ENCODE assay signal across 38 mouse cellular contexts in genomic region chr2:163901043-163901442, GRCm38 (mm10). TPM values are rescaled to one million over a fixed set of nuclear protein-coding genes. Genes with fewer than 3 reads are reported as not detected.
DNase-seq lines count a peak whose midpoint lies in the region; ATAC-seq and TF ChIP-seq lines count a peak whose summit lies in the region.
"Had no signal": no experiment of that assay in that cellular context is flagged by ENCODE, and none has a peak within 500 bp of the region (broad histone marks: within the 10 kb centered on the region; RNA-seq: fewer than 3 reads in every experiment).

No protein-coding gene starts in this region.

- no peak overlapping the region for H3K4me3 ChIP-seq in gastrocnemius, adult 2 months
- no peak overlapping the region for H3K4me3 ChIP-seq in forebrain, embryonic 12.5 days (replicated peaks)
- H3K4me3 ChIP-seq: erythroblast, embryonic 14.5 days; heart, embryonic 13.5 days; hindbrain, embryonic 10.5 days; hindbrain, embryonic 15.5 days; megakaryocyte, embryonic 14.5 days; midbrain, embryonic 12.5 days; myocyte; neural tube, embryonic 12.5 days had no signal

- H3K4me1 ChIP-seq in forebrain, embryonic 12.5 days = no peaks in the 10 kb centered on the region
- H3K4me1 ChIP-seq: midbrain, embryonic 12.5 days; neural tube, embryonic 12.5 days had no signal

- peak overlapping the region; percentile 8; the same call in 1 of the 2 replicates for H3K27ac ChIP-seq in gastrocnemius, adult 2 months
- H3K27ac ChIP-seq in forebrain, embryonic 12.5 days = no peak overlapping the region
- H3K27ac ChIP-seq: heart, embryonic 13.5 days; hindbrain, embryonic 10.5 days; midbrain, embryonic 12.5 days; neural tube, embryonic 12.5 days had no signal

- no peaks in the 10 kb centered on the region for H3K9me3 ChIP-seq in forebrain, embryonic 12.5 days
- H3K9me3 ChIP-seq: hindbrain, embryonic 10.5 days; hindbrain, embryonic 15.5 days; megakaryocyte, embryonic 14.5 days; midbrain, embryonic 12.5 days; neural tube, embryonic 12.5 days had no signal

- H3K4me2 ChIP-seq in forebrain, embryonic 12.5 days = no peak overlapping the region
- H3K4me2 ChIP-seq: heart, embryonic 13.5 days; hindbrain, embryonic 15.5 days; midbrain, embryonic 12.5 days; neural tube, embryonic 12.5 days had no signal

- no peak for TF ChIP-seq CTCF in gastrocnemius, adult 2 months (IDR thresholded peaks at IDR 0.05)

- intact Hi-C loops in gastrocnemius, adult 2 months (cut with DNase I) = loop anchor here (5.0 kb wide), 1 partner anchor 36 kb away; no protein-coding TSS in a partner anchor
- intact Hi-C loops in gastrocnemius, postnatal 36 days (cut with DNase I) = no loop called here

- no peaks in the 10 kb centered on the region for H3K27me3 ChIP-seq in forebrain, embryonic 12.5 days
- H3K27me3 ChIP-seq: hindbrain, embryonic 15.5 days; midbrain, embryonic 12.5 days; neural tube, embryonic 12.5 days had no signal

- H3K36me3 ChIP-seq in forebrain, embryonic 12.5 days (replicated peaks) = no peaks in the 10 kb centered on the region
- H3K36me3 ChIP-seq: heart, embryonic 13.5 days; hindbrain, embryonic 10.5 days; hindbrain, embryonic 15.5 days; midbrain, embryonic 12.5 days; neural tube, embryonic 12.5 days had no signal

- ATAC-seq in forebrain, embryonic 12.5 days (ENCODE audit: low FRiP score) = no peak
- ATAC-seq: forebrain, postnatal 0 days; inflammation-experienced regulatory T-cells, adult 6 months had no signal

- H3K9ac ChIP-seq in forebrain, embryonic 12.5 days = no peak overlapping the region
- H3K9ac ChIP-seq: forebrain, postnatal 0 days; heart, embryonic 13.5 days; hindbrain, embryonic 15.5 days; midbrain, embryonic 12.5 days; neural tube, embryonic 12.5 days had no signal

- WGBS in forebrain, embryonic 12.5 days = 91% methylated on average over 7 of the region's 7 CpGs

- peak; percentile 38 for DNase-seq in gastrocnemius, adult 2 months
- no peak for DNase-seq in gastrocnemius, postnatal 36 days
- peak; percentile 26 for DNase-seq in ovary, adult 18-20 months (ENCODE audit: low spot score)
- no peak for DNase-seq in ovary, postnatal 14 days (ENCODE audit: low spot score)
- peak; percentile 50 to 51 for DNase-seq in adrenal gland, postnatal 36 days
- DNase-seq: B cell, adult 2 months; cerebellum, adult 2 months; cerebellum, postnatal 14 days; forebrain, postnatal 0 days; gastrocnemius, postnatal 10 days; heart, adult 11 months; heart, postnatal 10 days; kidney, adult 11 months; kidney, postnatal 14 days; liver; lung, postnatal 4 days had no signal

RNA-seq across cellular contexts. Expression of gene Rims4, which starts 17.4 kb away (rescaled TPM):
- total RNA-seq in gastrocnemius, adult 2 months (2021) = 1 to 10 TPM; 1.2 to 3.2 TPM
- 1 to 10 TPM in 1 of 2 experiments, under 1 TPM in 1; 0.86 to 1.3 TPM for total RNA-seq in gastrocnemius, postnatal 36 days (2021)
- 100 to 1,000 TPM; 171 to 180 TPM for total RNA-seq in adrenal gland, postnatal 36 days (2021)
- polyA plus RNA-seq in forebrain, embryonic 12.5 days (2016; fragmentation: Nextera tagmentation; extraction: Ambion mirVana) = 3.5 and 4.2 TPM in 2 replicates
- total RNA-seq: CH12.LX had no signal
- polyA plus RNA-seq: erythroblast, embryonic 14.5 days; inflammation-experienced regulatory T-cells, adult 6 months; myocyte had no signal

RNA-seq across cellular contexts. Expression of gene Kcnk15, which starts 47.6 kb away (rescaled TPM):
- total RNA-seq in gastrocnemius, adult 2 months (2021) = not detected
- not detected for total RNA-seq in gastrocnemius, postnatal 36 days (2021)
- total RNA-seq in adrenal gland, postnatal 36 days (2021) = not detected
- not detected in 2 replicates for polyA plus RNA-seq in forebrain, embryonic 12.5 days (2016; fragmentation: Nextera tagmentation; extraction: Ambion mirVana)
- total RNA-seq: CH12.LX; ES-E14; gastrocnemius, postnatal 10 days; heart, postnatal 10 days; layer of hippocampus, postnatal 10 days; left cerebral cortex, postnatal 14 days had no signal
- polyA plus RNA-seq: embryonic facial prominence, embryonic 14.5 days; erythroblast, embryonic 14.5 days; forebrain, embryonic 11.5 days; forebrain, postnatal 0 days; heart, embryonic 13.5 days; hindbrain, embryonic 10.5 days; inflammation-experienced regulatory T-cells, adult 6 months; kidney, embryonic 14.5 days; limb, embryonic 11.5 days; liver, embryonic 16.5 days; lung, embryonic 16.5 days; midbrain, embryonic 12.5 days; myocyte; small intestine, adult 2 months; stomach, embryonic 16.5 days had no signal

Comparison
In these comparisons a context has a peak if more than half of its experiments do, and no peak if none do; other contexts are left out.
1. DNase-seq: peak in gastrocnemius, adult 2 months (single experiment), ovary, adult 18-20 months (single experiment) and adrenal gland, postnatal 36 days (2 of 2); none in gastrocnemius, postnatal 36 days (0 of 2) and ovary, postnatal 14 days (single experiment).
2. RNA of gene Rims4, which starts 17.4 kb away (total RNA-seq): 171 to 180 TPM in adrenal gland, postnatal 36 days; 1.2 to 3.2 TPM in gastrocnemius, adult 2 months and 0.86 to 1.3 TPM in gastrocnemius, postnatal 36 days; every median in the first group is over 10 times any median in the second.